Mouse (Mus musculus) CD4-positive, CD25-positive, alpha-beta regulatory T cell (primary cell): ENCODE results near the gene Fdps. TPM values are rescaled to one million over a fixed set of nuclear protein-coding genes. Genes with fewer than 3 reads are reported as not detected.

Source experiments
- polyA plus RNA-seq: library from polyadenylated mRNA; unstranded; fragments of 100-300 nt; shearing (Covaris generic); gene quantifications from one replicate; pipeline ENCODE4 v1.2.1, GENCODE M21; 2017

The Fdps gene
- polyA plus RNA-seq: 75.6 TPM

DNA sequence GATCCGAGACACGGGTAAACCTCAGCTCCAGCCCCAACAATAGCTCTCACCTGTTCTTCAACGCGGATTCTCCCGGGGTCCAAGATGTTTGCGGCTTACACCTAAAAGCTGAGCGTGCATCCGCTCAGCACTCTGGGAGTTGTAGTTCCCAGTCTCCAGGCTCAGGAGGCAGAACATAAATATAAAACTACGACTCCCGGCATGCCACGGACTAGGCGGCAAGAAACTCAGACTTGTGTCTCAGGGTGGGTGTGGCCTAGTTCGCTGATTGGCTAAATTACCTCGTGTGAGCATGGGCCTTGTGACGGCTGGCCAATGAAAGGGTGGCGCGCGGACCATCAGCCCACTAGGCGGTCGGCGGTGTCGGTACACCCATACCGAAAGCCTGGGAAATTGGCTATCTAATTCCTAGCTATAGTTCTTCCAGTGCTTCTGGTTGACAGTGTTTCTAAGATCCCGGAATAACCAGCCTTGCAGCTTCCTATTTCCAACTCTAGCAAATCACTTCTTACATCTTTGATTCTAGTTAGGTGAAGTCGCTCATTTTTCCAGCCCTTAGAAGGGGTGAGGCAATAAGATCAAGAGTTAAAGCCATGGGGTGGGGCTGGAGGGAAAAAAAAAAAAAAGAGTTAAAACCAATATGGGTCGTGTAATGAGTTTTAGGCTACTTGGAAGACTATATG, at the start of gene Fdps:
Fdps (minus strand) TSS at position 148 of the 683 bp plus-strand sequence.

DNA sequence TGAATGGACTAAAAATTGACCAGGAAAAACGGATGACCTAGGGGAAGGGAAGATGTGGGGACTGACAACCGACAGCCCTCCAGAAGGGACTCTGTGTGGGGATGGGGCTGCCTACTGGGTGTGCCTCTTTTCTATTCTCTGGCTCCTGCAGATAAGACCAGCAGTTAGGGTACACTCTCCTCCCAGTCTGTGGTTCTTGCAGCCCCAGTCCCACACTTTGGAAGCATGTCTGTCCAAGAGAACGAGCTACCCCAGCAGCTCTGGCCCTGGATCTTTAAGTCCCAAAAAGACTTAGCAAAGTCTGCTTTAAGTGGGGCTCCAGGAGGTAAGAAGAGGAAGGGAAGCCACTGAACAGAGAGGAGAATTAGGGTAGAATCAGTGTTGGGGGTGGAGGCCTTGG, 34.2 kb upstream of the Fdps start, which contains the start of gene Pklr:
Pklr (plus strand) TSS at position 185 of the 400 bp plus-strand sequence.

DNA sequence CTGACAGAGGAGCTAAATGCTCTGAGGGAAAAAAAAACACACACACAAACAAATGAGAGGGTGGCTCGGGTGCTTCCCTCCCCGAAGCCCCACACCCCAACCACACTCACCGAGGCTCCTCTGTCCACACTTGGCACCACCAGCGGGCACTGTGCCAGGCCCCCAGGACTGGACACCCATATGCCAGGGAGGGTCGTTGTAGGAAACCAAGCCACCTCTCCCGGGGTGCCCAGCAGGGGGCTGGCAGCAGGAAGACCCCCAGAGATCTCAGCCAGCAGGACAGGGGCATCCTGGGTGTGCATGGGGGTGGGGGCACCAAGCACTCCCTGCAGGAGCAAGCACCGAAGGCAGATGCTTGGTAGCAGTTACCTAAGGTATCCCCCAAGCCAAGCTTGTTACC, 948 bp downstream of the Fdps start, which contains the start of gene Gm43738:
Gm43738 (minus strand) TSS at position 289 of the 400 bp plus-strand sequence.

DNA sequence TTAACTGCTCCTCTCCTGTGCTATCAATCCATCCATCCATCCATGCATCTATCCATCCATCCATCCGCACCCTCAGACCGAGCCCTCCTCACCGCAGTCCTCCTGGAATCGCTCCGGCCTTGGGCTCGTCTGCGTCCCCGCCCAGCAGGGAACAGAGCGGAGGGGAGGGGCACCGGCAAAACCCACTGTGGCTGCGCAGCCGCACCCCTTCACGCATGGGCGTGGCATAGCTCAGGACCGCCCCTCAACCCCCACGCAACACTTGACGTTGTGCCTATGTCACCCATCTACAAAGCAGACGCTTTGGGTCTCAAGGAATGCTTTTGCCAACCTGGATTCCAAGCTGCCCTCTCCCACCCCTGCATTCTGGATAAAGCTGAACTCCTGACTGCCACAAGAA, 8.6 kb downstream of the Fdps start, which contains the start of gene Rusc1:
Rusc1 (minus strand) TSS at position 137 of the 400 bp plus-strand sequence.

Other genes starting within 250 kb of the Fdps start
- 36.7 TPM for gene Msto1, start 188.0 kb downstream of the Fdps start, polyA plus RNA-seq
- gene Ash1l, start 151.3 kb downstream of the Fdps start, polyA plus RNA-seq: 34.7 TPM
- gene Dap3, start 150.8 kb downstream of the Fdps start, polyA plus RNA-seq: 201 TPM
- gene Rusc1, start 8.6 kb downstream of the Fdps start, polyA plus RNA-seq: 40.5 TPM
- not detected for gene Gm43738, start 860 bp downstream of the Fdps start, polyA plus RNA-seq
- not detected for gene Pklr, start 34.2 kb upstream of the Fdps start, polyA plus RNA-seq
- 2.4 TPM for gene Hcn3, start 58.2 kb upstream of the Fdps start, polyA plus RNA-seq
- 111 TPM for gene Clk2, start 62.8 kb upstream of the Fdps start, polyA plus RNA-seq
- gene Scamp3, start 75.5 kb upstream of the Fdps start, polyA plus RNA-seq: 268 TPM
- 236 TPM for gene Fam189b, start 81.2 kb upstream of the Fdps start, polyA plus RNA-seq
- 119 TPM for gene Gba, start 101.0 kb upstream of the Fdps start, polyA plus RNA-seq
- 2.0 TPM for gene Thbs3, start 113.2 kb upstream of the Fdps start, polyA plus RNA-seq
- 132 TPM for gene Mtx1, start 125.1 kb upstream of the Fdps start, polyA plus RNA-seq
- 1.1 TPM for gene Muc1, start 127.1 kb upstream of the Fdps start, polyA plus RNA-seq
- 217 TPM for gene Krtcap2, start 144.0 kb upstream of the Fdps start, polyA plus RNA-seq
- gene Trim46, start 144.3 kb upstream of the Fdps start, polyA plus RNA-seq: 3.1 TPM
- gene Dpm3, start 157.4 kb upstream of the Fdps start, polyA plus RNA-seq: 98.5 TPM
- gene Slc50a1, start 168.6 kb upstream of the Fdps start, polyA plus RNA-seq: 270 TPM
- not detected for gene Efna1, start 179.2 kb upstream of the Fdps start, polyA plus RNA-seq
- not detected for gene Efna3, start 221.0 kb upstream of the Fdps start, polyA plus RNA-seq
- 0.55 TPM for gene Efna4, start 236.1 kb upstream of the Fdps start, polyA plus RNA-seq
- gene Adam15, start 248.0 kb upstream of the Fdps start, polyA plus RNA-seq: 18.3 TPM